Mouse (Mus musculus): ENCODE data around the gene Mipol1. TPM values are rescaled to one million over a fixed set of nuclear protein-coding genes. Genes with fewer than 3 reads are reported as not detected.

Gene Mipol1
- polyA plus RNA-seq, 1 experiment from 2014 or later: 8.4 TPM

GRCm38 (mm10) chr12:57227776-57228175 lies 2.5 kb upstream of the Mipol1 start:
- Histone ChIP-seq H3K27ac (ENCODE audit: low read depth, low read length) (no peak overlapping the region), H3K9me3 (ENCODE audit: control insufficient read depth, low read length) (no peaks in the 10 kb centered on the region), H3K4me2 (replicated peaks; ENCODE audit: low read depth, low read length) (no peak overlapping the region), H3K9ac (ENCODE audit: low read depth, low read length) (no peak overlapping the region), H3K4me3 (ENCODE audit: low read depth, low read length) (no peak overlapping the region), H3K36me3 (ENCODE audit: control insufficient read depth, insufficient read depth, low read length) (no peaks in the 10 kb centered on the region), H3K4me1 (replicated peaks; ENCODE audit: control insufficient read depth, insufficient read depth, low read length) (peaks cover 2% of the 10 kb centered on the region; the same call in 1 of the 2 replicates), H3K27me3 (ENCODE audit: control insufficient read depth, insufficient read depth, low read length) (no peaks in the 10 kb centered on the region)
- 90% methylated on average over 3 of the region's 8 CpGs for WGBS
- ATAC-seq (ENCODE audit: low FRiP score) (no peak), DNase-seq (ENCODE audit: low spot score) (no peak)

GRCm38 (mm10) chr12:57229703-57230102 lies 524 bp upstream of the Mipol1 start:
- 42% methylated on average over 4 of the region's 4 CpGs for WGBS
- peaks cover 2% of the 10 kb centered on the region; the same call in 1 of the 2 replicates for H3K4me1 ChIP-seq (replicated peaks; ENCODE audit: control insufficient read depth, insufficient read depth, low read length)
- H3K4me3 ChIP-seq (ENCODE audit: low read depth, low read length): peak overlapping the region; percentile 65
- H3K9me3 ChIP-seq (ENCODE audit: control insufficient read depth, low read length): no peaks in the 10 kb centered on the region
- DNase-seq (ENCODE audit: low spot score): no peak
- H3K27me3 ChIP-seq (ENCODE audit: control insufficient read depth, insufficient read depth, low read length): no peaks in the 10 kb centered on the region
- H3K9ac ChIP-seq (ENCODE audit: low read depth, low read length): peak overlapping the region; percentile 71
- peak overlapping the region; percentile 48 for H3K4me2 ChIP-seq (replicated peaks; ENCODE audit: low read depth, low read length)
- H3K36me3 ChIP-seq (ENCODE audit: control insufficient read depth, insufficient read depth, low read length): no peaks in the 10 kb centered on the region
- 0 out of 2 replicates have a peak overlapping the region, but pooled peaks have one; percentile 52 for H3K27ac ChIP-seq (ENCODE audit: low read depth, low read length)
- ATAC-seq (ENCODE audit: low FRiP score): peak; percentile 18

DNA sequence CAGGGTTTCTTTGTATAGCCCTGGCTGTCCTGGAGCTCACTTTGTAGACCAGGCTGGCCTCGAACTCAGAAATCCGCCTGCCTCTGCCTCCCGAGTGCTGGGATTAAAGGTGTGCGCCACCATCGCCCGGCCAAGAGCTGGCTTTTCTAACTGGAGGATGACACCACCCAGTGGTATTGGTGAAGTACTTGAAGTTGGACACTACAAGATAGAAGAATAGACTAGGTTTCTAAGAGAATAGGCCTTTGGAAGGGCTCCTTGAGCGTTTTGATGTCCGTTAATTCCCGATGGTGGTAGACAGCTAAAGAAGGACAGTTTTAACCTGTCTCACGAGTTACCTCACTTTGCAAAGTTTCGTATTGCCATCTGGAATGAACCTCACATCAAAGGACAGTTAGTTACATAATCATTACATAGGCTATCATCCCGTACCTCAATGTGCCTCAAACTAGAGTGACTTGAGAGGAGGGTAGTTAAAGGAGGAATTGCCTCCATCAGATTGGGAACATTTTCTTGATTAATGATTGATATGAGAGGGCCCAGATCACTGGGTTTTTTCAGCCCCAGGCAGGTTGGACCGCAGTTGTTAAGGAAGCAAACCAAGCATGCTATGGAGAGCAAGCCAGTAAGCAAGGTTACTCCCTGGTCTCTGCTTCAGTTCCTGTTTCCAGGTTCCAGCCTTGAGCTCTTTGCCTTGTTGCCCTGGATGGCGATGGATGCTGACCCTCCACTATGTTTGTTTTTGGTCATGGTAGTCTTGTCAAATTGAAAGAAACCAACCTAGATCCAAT lies 1.1 kb downstream of the Mipol1 start:
- Histone ChIP-seq H3K27ac (ENCODE audit: low read depth, low read length) (no peak overlapping the region), H3K9ac (ENCODE audit: low read depth, low read length) (peak overlapping the region; percentile 71; the same call in 1 of the 2 replicates), H3K4me1 (replicated peaks; ENCODE audit: control insufficient read depth, insufficient read depth, low read length) (peaks cover 2% of the 10 kb centered on the region; the same call in 1 of the 2 replicates), H3K27me3 (ENCODE audit: control insufficient read depth, insufficient read depth, low read length) (no peaks in the 10 kb centered on the region), H3K4me3 (ENCODE audit: low read depth, low read length) (peak overlapping the region; percentile 65), H3K36me3 (ENCODE audit: control insufficient read depth, insufficient read depth, low read length) (no peaks in the 10 kb centered on the region), H3K4me2 (replicated peaks; ENCODE audit: low read depth, low read length) (peak overlapping the region; percentile 48), H3K9me3 (ENCODE audit: control insufficient read depth, low read length) (no peaks in the 10 kb centered on the region)
- ATAC-seq (ENCODE audit: low FRiP score) (no peak), DNase-seq (ENCODE audit: low spot score) (peak; percentile 34)
- 76% methylated on average over 14 of the region's 14 CpGs for WGBS

- no peak overlapping the region for H3K9ac ChIP-seq (ENCODE audit: low read depth, low read length)
- peaks cover 2% of the 10 kb centered on the region; the same call in 1 of the 2 replicates for H3K4me1 ChIP-seq (replicated peaks; ENCODE audit: control insufficient read depth, insufficient read depth, low read length)
- H3K9me3 ChIP-seq (ENCODE audit: control insufficient read depth, low read length): no peaks in the 10 kb centered on the region
- ATAC-seq (ENCODE audit: low FRiP score) (no peak), DNase-seq (ENCODE audit: low spot score) (no peak)
- no peak overlapping the region for H3K4me3 ChIP-seq (ENCODE audit: low read depth, low read length)
- no peak overlapping the region for H3K4me2 ChIP-seq (replicated peaks; ENCODE audit: low read depth, low read length)
- 0 out of 2 replicates have a peak, but pooled peaks cover 3% of the 10 kb centered on the region for H3K36me3 ChIP-seq (ENCODE audit: control insufficient read depth, insufficient read depth, low read length)
- H3K27me3 ChIP-seq (ENCODE audit: control insufficient read depth, insufficient read depth, low read length): no peaks in the 10 kb centered on the region
- WGBS: 89% methylated on average over 5 of the region's 5 CpGs
- H3K27ac ChIP-seq (ENCODE audit: low read depth, low read length): no peak overlapping the region
Measured at GRCm38 (mm10) chr12:57233386-57233785, 3.2 kb downstream of the Mipol1 start.

- Histone ChIP-seq H3K4me1 (replicated peaks; ENCODE audit: control insufficient read depth, insufficient read depth, low read length) (no peaks in the 10 kb centered on the region), H3K27me3 (ENCODE audit: control insufficient read depth, insufficient read depth, low read length) (no peaks in the 10 kb centered on the region), H3K36me3 (ENCODE audit: control insufficient read depth, insufficient read depth, low read length) (peaks cover 1% of the 10 kb centered on the region; the same call in 1 of the 2 replicates), H3K4me3 (ENCODE audit: low read depth, low read length) (no peak overlapping the region), H3K4me2 (replicated peaks; ENCODE audit: low read depth, low read length) (no peak overlapping the region), H3K27ac (ENCODE audit: low read depth, low read length) (no peak overlapping the region), H3K9me3 (ENCODE audit: control insufficient read depth, low read length) (no peaks in the 10 kb centered on the region), H3K9ac (ENCODE audit: low read depth, low read length) (no peak overlapping the region)
- DNase-seq (ENCODE audit: low spot score) (no peak), ATAC-seq (ENCODE audit: low FRiP score) (no peak)
- 87% methylated on average over 5 of the region's 5 CpGs for WGBS
Measured at GRCm38 (mm10) chr12:57243671-57244495, 13.7 kb downstream of the Mipol1 start.

DNA sequence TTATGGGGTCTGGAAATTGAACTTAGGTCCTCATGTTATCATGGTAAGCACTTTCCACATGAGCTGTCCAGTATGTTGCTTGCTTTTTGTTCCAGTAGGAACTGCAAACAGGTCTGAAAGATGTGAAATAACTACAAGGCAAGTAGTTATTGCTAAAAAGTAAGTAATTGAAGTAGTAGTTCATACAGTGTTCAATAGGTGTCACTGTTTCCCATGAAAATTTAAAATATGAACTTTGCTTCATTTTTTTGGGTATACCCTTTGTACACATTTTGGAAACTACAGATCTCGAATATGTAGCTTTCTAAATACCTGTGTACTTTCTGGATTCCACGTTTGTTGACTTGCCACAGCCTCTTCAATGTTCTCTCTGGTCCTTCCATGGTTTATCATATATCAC lies 28.3 kb downstream of the Mipol1 start:
- Histone ChIP-seq H3K4me2 (replicated peaks; ENCODE audit: low read depth, low read length) (no peak overlapping the region), H3K9ac (ENCODE audit: low read depth, low read length) (no peak overlapping the region), H3K27ac (ENCODE audit: low read depth, low read length) (no peak overlapping the region), H3K4me1 (replicated peaks; ENCODE audit: control insufficient read depth, insufficient read depth, low read length) (no peaks in the 10 kb centered on the region), H3K27me3 (ENCODE audit: control insufficient read depth, insufficient read depth, low read length) (no peaks in the 10 kb centered on the region), H3K4me3 (ENCODE audit: low read depth, low read length) (no peak overlapping the region), H3K9me3 (ENCODE audit: control insufficient read depth, low read length) (no peaks in the 10 kb centered on the region), H3K36me3 (ENCODE audit: control insufficient read depth, insufficient read depth, low read length) (no peaks in the 10 kb centered on the region)
- WGBS: 63% methylated on average over 2 of the region's 2 CpGs
- DNase-seq (ENCODE audit: low spot score) (no peak), ATAC-seq (ENCODE audit: low FRiP score) (no peak)

- no peaks in the 10 kb centered on the region for H3K36me3 ChIP-seq (ENCODE audit: control insufficient read depth, insufficient read depth, low read length)
- ATAC-seq (ENCODE audit: low FRiP score) (no peak), DNase-seq (ENCODE audit: low spot score) (no peak)
- H3K4me3 ChIP-seq (ENCODE audit: low read depth, low read length): no peak overlapping the region
- H3K27me3 ChIP-seq (ENCODE audit: control insufficient read depth, insufficient read depth, low read length): no peaks in the 10 kb centered on the region
- H3K27ac ChIP-seq (ENCODE audit: low read depth, low read length): no peak overlapping the region
- H3K9ac ChIP-seq (ENCODE audit: low read depth, low read length): no peak overlapping the region
- H3K9me3 ChIP-seq (ENCODE audit: control insufficient read depth, low read length): no peaks in the 10 kb centered on the region
- 76% methylated on average over 1 of the region's 1 CpGs for WGBS
- H3K4me1 ChIP-seq (replicated peaks; ENCODE audit: control insufficient read depth, insufficient read depth, low read length): no peaks in the 10 kb centered on the region
- H3K4me2 ChIP-seq (replicated peaks; ENCODE audit: low read depth, low read length): no peak overlapping the region
Measured at GRCm38 (mm10) chr12:57275456-57275855, 45.2 kb downstream of the Mipol1 start.

DNA sequence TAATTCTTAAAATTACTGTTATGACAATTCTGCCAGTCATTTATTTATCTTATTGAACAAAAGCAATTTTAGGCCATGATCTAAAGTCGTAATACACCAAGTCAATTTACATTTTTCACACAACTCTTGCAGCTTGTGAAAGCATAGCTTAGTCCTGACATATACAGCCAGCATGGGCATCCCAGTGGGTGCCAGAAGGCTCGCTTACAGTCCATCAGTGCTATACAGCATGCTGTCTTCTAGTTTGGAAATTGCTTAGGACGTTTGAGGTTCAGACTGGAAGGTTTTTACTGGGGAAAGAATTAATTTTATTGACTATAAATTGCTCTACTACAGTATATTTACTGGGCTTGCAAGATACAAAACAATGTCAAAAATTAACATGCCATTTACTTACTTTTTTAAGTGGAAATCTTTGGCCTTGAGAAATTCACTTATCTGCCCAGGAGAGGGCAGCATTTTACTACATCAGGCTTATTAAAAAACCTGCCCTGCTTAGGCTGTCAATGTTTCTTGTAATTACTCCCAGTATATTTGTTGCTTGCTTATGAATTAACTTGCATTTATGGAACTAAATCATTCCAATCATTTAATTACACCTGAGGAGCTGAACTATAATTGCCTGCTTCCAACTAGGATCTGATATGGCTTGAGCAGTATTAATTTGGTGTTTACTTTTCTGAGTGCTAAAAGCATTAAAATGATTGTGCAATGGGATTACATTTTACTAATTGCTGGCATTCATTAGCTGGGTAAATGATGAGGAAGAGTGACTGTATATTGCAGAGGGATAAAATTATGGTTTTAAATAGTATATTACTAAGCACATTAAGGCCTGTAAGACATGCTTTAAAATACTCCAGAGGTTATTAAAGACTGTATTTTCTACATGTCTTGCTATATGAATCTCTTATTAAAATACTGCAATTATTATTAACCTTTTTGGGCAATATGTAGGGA lies 51.2 kb downstream of the Mipol1 start:
- peak; percentile 59; the same call in 1 of the 2 replicates for ATAC-seq (ENCODE audit: low FRiP score)
- no peaks in the 10 kb centered on the region for H3K4me1 ChIP-seq (replicated peaks; ENCODE audit: control insufficient read depth, insufficient read depth, low read length)
- H3K36me3 ChIP-seq (ENCODE audit: control insufficient read depth, insufficient read depth, low read length): no peaks in the 10 kb centered on the region
- no peaks in the 10 kb centered on the region for H3K27me3 ChIP-seq (ENCODE audit: control insufficient read depth, insufficient read depth, low read length)
- H3K4me2 ChIP-seq (replicated peaks; ENCODE audit: low read depth, low read length): no peak overlapping the region
- H3K9ac ChIP-seq (ENCODE audit: low read depth, low read length): no peak overlapping the region
- no peak overlapping the region for H3K27ac ChIP-seq (ENCODE audit: low read depth, low read length)
- 47% methylated on average over 3 of the region's 3 CpGs for whole genome bisulfite sequencing
- H3K4me3 ChIP-seq (ENCODE audit: low read depth, low read length): no peak overlapping the region
- H3K9me3 ChIP-seq (ENCODE audit: control insufficient read depth, low read length): no peaks in the 10 kb centered on the region
- peak; percentile 54 for DNase-seq (ENCODE audit: low spot score)
